Mouse (Mus musculus): ENCODE measurements around the gene Zfp622.

Gene Zfp622

GRCm38 (mm10) chr15:25984067-25984733, at the start of gene Zfp622:
Gene Zfp622 (plus strand): TSS chr15:25984366.
- peak; percentile 96 to 97 for DNase-seq

GRCm38 (mm10) chr15:25934411-25934810, 49.8 kb upstream of the Zfp622 start:
- no peak for DNase-seq

- no peak for DNase-seq
These were observed 45.7 kb upstream of the Zfp622 start for GRCm38 (mm10) chr15:25938496-25938895.

GRCm38 (mm10) chr15:25940397-25941377, 43.5 kb upstream of the Zfp622 start:
- DNase-seq: peak; percentile 67 to 68

- DNase-seq: no peak
These were observed 42.7 kb upstream of the Zfp622 start for GRCm38 (mm10) chr15:25941514-25941913.

GRCm38 (mm10) chr15:25942415-25942814, 41.8 kb upstream of the Zfp622 start:
- DNase-seq: no peak

GRCm38 (mm10) chr15:25943386-25944137, 40.6 kb upstream of the Zfp622 start:
- peak; percentile 63 to 72 for DNase-seq

- peak; percentile 60 to 84 for DNase-seq
These were observed 38.9 kb upstream of the Zfp622 start for GRCm38 (mm10) chr15:25945224-25945623.

- no peak for DNase-seq
These were observed 37.7 kb upstream of the Zfp622 start for GRCm38 (mm10) chr15:25946482-25946881.

GRCm38 (mm10) chr15:25947383-25947782, 36.8 kb upstream of the Zfp622 start:
- DNase-seq: no peak

GRCm38 (mm10) chr15:25948257-25949223, 35.6 kb upstream of the Zfp622 start:
- DNase-seq: no peak

GRCm38 (mm10) chr15:25949696-25950095, 34.5 kb upstream of the Zfp622 start:
- DNase-seq: no peak

GRCm38 (mm10) chr15:25950584-25950983, 33.6 kb upstream of the Zfp622 start:
- DNase-seq: no peak

GRCm38 (mm10) chr15:25951037-25951436, 33.1 kb upstream of the Zfp622 start:
- no peak for DNase-seq

GRCm38 (mm10) chr15:25956001-25956400, 28.2 kb upstream of the Zfp622 start:
- no peak for DNase-seq

GRCm38 (mm10) chr15:25956422-25957117, 27.6 kb upstream of the Zfp622 start:
- peak; percentile 48 to 72 for DNase-seq

- no peak for DNase-seq
These were observed 26.5 kb upstream of the Zfp622 start for GRCm38 (mm10) chr15:25957651-25958050.

- peak in 1 of 2 experiments; percentile 67 for DNase-seq
These were observed 24.8 kb upstream of the Zfp622 start for GRCm38 (mm10) chr15:25959375-25959774.

- DNase-seq: no peak
These were observed 23.9 kb upstream of the Zfp622 start for GRCm38 (mm10) chr15:25960231-25960630.

- DNase-seq: no peak
These were observed 17.9 kb upstream of the Zfp622 start for GRCm38 (mm10) chr15:25966220-25966774.

GRCm38 (mm10) chr15:25971596-25971995, 12.6 kb upstream of the Zfp622 start:
- DNase-seq: no peak
